Comparison of ENCODE assay signal across 8 mouse cellular contexts in genomic region chr11:22860335-22861227, GRCm38 (mm10). TPM values are rescaled to one million over a fixed set of nuclear protein-coding genes. Genes with fewer than 3 reads are reported as not detected.
A peak's percentile ranks its signal among the peaks of the same experiment; 100 is the strongest.
DNase-seq lines count a peak whose midpoint lies in the region; ATAC-seq and TF ChIP-seq lines count a peak whose summit lies in the region.

TSS of gene B3gnt2 (minus strand) at chr11:22860961.

- H3K27me3 ChIP-seq in Patski: no peaks in the 10 kb centered on the region

- in situ Hi-C loops in Patski (cut with MboI; ENCODE audit: low pct_unique_long_range_greater_than_20kb): loop anchor here (5.0 kb wide), 1 partner anchor 223 kb away; no protein-coding TSS in a partner anchor

- CTCF ChIA-PET in Patski (lab: Charles Lee): interaction anchor here (1.0 to 1.2 kb wide), 4 partner anchors 8 to 96 kb away, joined by 3 to 6 read pairs (median 3); no protein-coding TSS in a partner anchor

- DNase-seq in CD4-positive, CD25-positive, alpha-beta regulatory T cell, adult 2 months (ENCODE audit: low read depth, low spot score): peak; percentile 74
- DNase-seq in Patski (ENCODE audit: low read depth, low spot score): no peak
- peak; percentile 46 for DNase-seq in heart, postnatal 14 days
- no peak for DNase-seq in left cerebral cortex, postnatal 36 days (ENCODE audit: low spot score in 2 of 2)
- DNase-seq in thymus, postnatal 14 days: peak; percentile 74
- no peak for DNase-seq in cerebellum, adult 8-10 months

- POLR2A ChIA-PET in Patski (lab: Charles Lee): interaction anchor here (0.6 to 1.4 kb wide), 7 partner anchors 11 to 233 kb away, joined by 3 to 6 read pairs (median 3); no protein-coding TSS in a partner anchor

- TF ChIP-seq CTCF in Patski (IDR thresholded peaks at IDR 0.05): no peak

- no peak for ATAC-seq in Patski
- ATAC-seq in erythroblast, adult 5-6 weeks (replicated peaks; ENCODE audit: low FRiP score, poor library complexity, severe bottlenecking): peak; percentile 23
- ATAC-seq in megakaryocyte progenitor cell, adult 5-6 weeks (replicated peaks; ENCODE audit: poor library complexity): peak; percentile 9

- intact Hi-C loops in heart, postnatal 14 days (cut with DNase I): no loop called here
- intact Hi-C loops in left cerebral cortex, postnatal 36 days (cut with DNase I): no loop called here

RNA-seq across cellular contexts. Expression of gene B3gnt2, which starts in this region (rescaled TPM):
- 20.3 TPM for polyA plus RNA-seq in Patski (2021)
- 3.1 TPM in 1 of 2 replicates, not detected in the other for total RNA-seq in erythroblast, adult 5-6 weeks (2015; ENCODE audit: low replicate concordance)
- total RNA-seq in erythroblast, adult 5-6 weeks (2017; ENCODE audit: low replicate concordance): 0.09 and 3.9 TPM in 2 replicates
- total RNA-seq in heart, postnatal 14 days (2021): 10 to 100 TPM in 1 of 2 experiments, 1 to 10 TPM in 1; 6.9 to 12.0 TPM
- 10 to 100 TPM; 14.1 to 15.9 TPM for total RNA-seq in left cerebral cortex, postnatal 36 days (2021)
- 6.4 and 8.6 TPM in 2 replicates for total RNA-seq in megakaryocyte progenitor cell, adult 5-6 weeks (2015)
- 14.7 and 17.9 TPM in 2 replicates for total RNA-seq in megakaryocyte progenitor cell, adult 5-6 weeks (2017)

Comparison
In these comparisons a context has a peak if more than half of its experiments do, and no peak if none do; other contexts are left out.
1. DNase-seq: peak in CD4-positive, CD25-positive, alpha-beta regulatory T cell, adult 2 months (single experiment), heart, postnatal 14 days (2 of 2) and thymus, postnatal 14 days (single experiment); none in Patski (single experiment), left cerebral cortex, postnatal 36 days (0 of 2) and cerebellum, adult 8-10 months (single experiment).